Mouse (Mus musculus) cerebellum, adult 18-20 months (tissue): ENCODE results near the gene Sh2d1b2.
A peak's percentile ranks its signal among the peaks of the same experiment; 100 is the strongest.

Experiments used
- DNase-seq, 2 experiments: peaks; one replicate each; pipeline ENCODE4 v3.0.0; 2021

Sh2d1b2 gene

DNA sequence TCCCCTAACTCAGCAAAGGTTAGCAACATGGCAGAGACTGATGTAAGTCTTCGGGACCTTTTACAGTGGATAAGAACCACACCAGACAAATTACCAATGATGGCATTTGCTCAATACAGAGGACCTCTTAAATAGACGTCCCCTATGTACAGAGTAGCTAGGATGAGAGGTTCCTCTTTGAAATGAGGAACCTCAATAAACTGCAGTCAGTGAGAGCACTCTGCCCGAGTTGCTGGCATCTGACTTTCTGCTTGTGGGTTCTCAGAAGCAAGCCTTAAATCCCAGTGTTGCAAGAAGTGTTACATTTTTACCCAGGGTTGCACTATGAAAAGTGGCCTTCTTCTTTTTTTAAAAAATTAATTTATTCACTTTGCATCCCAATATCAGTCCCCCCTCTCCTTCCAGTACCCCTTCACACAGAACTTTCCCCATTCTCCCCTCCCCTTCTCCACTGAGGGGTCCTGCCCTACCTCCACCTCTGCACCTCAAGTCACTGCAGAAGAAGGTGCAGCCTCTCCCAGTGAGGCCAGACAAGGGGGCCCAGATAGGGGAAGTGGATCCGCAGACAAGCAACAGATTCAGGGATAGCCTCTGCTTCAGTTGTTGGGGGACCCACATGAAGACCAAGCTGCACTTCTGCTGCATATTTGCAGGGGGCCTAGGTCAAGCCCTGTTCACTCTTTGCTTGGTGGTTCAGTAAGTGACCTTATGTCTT lies 50.0 kb downstream of the Sh2d1b2 start:
- no peak for DNase-seq

DNA sequence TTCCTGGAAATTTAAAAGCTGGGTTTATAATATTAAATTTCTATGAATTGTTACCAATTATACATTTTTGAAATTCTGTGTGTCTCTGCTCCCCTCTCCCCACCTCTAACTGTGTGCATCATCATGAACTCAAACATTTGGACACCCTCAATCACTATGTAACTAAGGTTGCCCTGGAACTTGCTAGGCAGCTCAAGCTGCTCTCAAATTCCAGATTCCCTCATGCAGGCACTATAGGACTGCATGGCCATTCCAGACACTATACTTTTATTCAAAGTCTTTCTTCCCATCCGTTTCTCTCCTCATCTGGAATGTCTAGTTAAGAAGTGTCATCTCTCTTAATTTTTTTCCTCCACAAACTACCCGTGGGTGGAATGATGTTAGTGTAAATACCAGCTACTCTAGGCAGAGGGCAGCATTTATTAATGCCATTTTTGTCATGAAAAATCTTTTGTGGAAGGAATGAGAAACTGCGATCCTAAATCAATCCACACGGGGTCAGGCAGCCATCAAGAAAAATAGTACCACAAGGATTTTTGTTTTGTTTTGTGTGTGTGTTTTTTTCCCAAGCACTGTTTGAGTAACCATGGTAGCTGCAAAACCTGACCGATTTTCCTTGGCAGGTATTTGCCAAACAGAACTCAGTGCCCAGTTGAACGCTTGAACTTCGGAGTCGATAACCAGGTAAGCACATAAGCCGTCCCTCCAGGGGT lies 59.8 kb downstream of the Sh2d1b2 start:
- DNase-seq: peak; percentile 49 to 55

DNA sequence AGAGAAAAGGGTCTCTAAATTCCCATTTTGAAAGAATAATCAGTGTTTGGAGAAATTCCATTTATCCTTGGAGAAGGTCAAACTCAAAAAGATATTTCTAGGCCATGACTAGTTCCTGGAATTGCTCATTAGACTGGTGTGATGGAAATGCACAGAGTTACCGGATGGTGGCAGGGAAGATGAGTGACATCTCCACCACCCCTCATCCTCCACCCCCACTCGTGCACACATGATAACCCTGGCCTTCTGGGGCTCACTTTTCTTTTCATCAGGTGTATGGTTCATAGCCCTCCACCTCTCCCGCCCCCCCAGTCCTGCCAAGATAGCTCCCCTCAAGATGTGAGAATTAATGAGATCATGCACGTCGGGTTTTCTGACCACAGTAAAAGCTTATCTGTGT lies 60.7 kb downstream of the Sh2d1b2 start:
- DNase-seq: no peak

DNA sequence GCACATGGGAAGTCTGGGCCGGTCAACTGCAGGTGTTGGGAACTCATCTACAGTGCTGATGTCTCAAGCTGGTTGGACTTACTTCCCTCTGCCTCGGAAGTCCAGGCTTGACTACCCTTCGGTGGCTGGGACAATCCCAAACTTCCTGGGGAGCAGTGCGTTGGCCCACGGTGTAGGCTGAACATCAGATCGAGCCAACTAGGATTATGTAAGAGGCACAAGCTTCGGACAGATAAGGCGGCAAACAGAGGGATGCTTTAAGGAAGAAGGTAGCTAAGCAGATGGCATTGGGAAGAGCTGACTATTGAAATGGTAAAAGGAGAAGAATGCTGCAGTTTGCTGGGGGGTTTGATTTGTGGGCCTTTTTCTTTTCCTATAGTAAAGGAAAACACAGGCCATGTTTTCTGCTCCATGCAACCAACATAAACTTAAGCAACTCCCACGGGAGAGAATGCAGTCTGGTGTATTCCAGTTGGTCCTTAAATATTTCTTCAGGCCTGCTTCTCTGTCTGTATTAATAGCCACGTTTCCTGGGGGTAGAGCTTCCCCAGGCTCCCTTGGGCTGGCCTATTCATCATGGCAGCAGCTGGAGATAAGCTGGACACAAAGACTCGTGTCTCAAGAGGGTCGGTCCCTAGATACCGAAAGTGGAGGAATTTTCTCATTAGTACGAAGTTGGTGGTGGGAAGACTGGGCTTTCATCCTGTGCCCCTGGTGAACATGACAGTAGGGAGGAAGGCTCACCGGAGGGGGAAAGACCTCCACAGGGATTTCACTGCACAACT lies 62.4 kb downstream of the Sh2d1b2 start:
- DNase-seq: no peak

DNA sequence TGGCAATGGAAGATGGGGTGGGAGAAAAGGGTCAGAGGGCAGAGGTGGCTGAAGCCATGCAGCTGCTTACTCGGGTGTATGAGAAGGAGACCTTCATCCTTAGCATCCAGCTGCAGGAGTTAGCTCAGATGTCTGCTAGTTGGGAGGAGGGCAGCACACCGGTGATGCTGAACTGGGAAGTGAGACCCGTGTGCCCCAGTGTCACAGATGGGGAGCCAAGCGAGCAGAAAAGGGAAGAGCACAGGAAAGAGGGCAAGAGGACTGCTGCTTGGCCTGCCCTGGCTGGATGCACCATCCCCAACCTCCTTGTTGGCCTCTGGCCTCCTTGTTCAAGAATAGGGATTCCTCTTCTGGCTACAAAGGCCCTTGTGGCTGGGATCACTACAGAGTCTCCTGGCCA lies 66.9 kb downstream of the Sh2d1b2 start:
- no peak for DNase-seq

DNA sequence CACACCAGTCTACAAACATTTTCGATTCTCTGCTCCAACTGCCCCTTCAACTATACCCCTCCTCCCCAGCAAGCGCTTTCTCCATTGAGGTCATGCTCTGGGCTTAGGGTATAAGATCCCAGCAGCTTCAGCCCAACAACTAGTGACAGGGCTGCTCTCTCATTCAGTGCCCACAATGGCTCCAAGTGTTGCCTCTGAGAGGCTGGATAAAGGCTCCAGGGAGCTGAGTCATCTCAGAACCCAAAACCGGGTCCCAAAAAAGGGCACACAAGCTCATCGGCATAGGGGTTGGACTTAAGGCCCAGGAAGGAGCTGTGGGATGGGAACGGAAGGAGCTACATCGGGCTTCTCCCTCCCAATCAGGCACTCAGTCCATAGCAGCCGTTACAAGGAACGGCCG lies 69.1 kb downstream of the Sh2d1b2 start:
- DNase-seq: no peak

DNA sequence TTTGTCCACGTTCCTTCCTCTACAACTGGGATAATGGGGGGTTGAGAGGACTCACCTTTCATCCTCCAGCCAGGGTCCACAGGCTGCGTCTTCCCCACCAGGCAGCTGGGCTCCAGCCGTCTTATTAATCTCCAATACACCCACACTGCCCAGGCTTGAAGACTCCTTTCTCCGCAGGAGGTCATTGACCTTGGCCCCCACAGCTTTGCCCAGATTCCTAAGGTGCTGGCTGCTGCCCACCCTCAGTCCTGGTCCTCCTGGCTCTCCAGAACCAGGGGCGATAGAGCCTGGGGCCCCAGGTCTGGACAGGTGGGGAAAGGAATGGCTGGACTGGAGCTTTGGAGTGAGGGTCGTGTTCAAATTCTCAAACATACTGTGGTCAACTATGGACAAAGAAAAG lies 69.9 kb downstream of the Sh2d1b2 start:
- DNase-seq: no peak

DNA sequence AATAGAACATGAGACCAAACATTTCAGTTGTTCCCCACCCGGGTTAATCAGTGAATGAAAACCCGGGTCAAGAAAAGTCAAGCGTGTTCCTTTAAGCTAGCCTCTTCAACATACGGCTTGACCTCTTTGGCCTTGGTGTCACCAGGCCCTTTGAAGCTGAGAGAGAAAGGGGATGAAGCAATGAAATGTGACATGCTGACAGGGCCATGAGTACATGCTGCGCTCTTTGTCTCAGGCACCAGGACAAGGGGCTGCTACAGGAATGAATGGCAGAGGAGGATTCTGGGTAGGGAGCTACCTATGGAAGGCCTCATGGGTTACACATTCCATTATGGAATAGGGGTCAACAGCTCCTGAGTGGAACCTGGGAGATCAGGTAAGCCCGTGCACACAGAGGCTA lies 70.6 kb downstream of the Sh2d1b2 start:
- no peak for DNase-seq
